ENCODE assay signal across 20 mouse cellular contexts in the genomic region with DNA sequence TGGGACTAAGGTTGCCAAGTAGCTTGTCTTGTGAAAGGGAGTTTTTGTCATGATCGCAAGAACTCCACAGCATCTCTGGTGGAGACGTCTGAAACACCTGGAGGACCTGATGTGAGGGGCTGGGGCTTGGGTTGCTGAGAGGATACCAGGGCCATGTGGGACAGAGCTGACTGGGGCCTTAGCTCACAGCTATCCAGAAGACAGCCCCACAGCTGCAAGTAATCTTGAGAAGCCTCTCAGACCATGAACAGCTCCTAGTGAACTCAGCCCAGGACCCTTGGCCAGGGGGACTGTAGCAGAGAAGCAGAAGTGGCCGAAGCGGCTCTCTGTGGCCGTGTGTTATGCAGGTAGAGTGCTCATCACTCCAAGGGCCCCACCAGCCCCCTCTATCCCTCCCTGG. TPM values are rescaled to one million over a fixed set of nuclear protein-coding genes. Genes with fewer than 3 reads are reported as not detected.
DNase-seq lines count a peak whose midpoint lies in the region; ATAC-seq and TF ChIP-seq lines count a peak whose summit lies in the region.
"Had no signal": no experiment of that assay in that cellular context is flagged by ENCODE, and none has a peak within 500 bp of the region (broad histone marks: within the 10 kb centered on the region; RNA-seq: fewer than 3 reads in every experiment).

No protein-coding gene starts in this region.

- H3K27me3 ChIP-seq in heart, embryonic 13.5 days (replicated peaks), result no peaks in the 10 kb centered on the region
- no peaks in the 10 kb centered on the region for H3K27me3 ChIP-seq in lung, postnatal 0 days (replicated peaks; ENCODE audit: insufficient read depth, low read length)
- H3K27me3 ChIP-seq in limb, embryonic 11.5 days (ENCODE audit: control insufficient read depth, insufficient read depth, low read length), result no peaks in the 10 kb centered on the region
- H3K27me3 ChIP-seq in stomach, postnatal 0 days (ENCODE audit: control insufficient read depth, insufficient read depth, low read length), result no peaks in the 10 kb centered on the region
- H3K27me3 ChIP-seq: forebrain, embryonic 15.5 days; liver, embryonic 13.5 days had no signal

- 0 out of 2 replicates have a peak overlapping the region, but pooled peaks have one; percentile 33 for H3K9ac ChIP-seq in heart, embryonic 13.5 days
- no peak overlapping the region for H3K9ac ChIP-seq in lung, postnatal 0 days (replicated peaks; ENCODE audit: low read depth)
- H3K9ac ChIP-seq in limb, embryonic 11.5 days (ENCODE audit: low read length), result no peak overlapping the region
- H3K9ac ChIP-seq in stomach, postnatal 0 days (ENCODE audit: low read length), result no peak overlapping the region
- H3K9ac ChIP-seq: forebrain, embryonic 15.5 days; liver, embryonic 13.5 days had no signal

- peaks cover 21% of the 10 kb centered on the region for H3K4me1 ChIP-seq in heart, embryonic 13.5 days
- H3K4me1 ChIP-seq in lung, postnatal 0 days (ENCODE audit: insufficient read depth, low read depth, low read length), result peaks cover 25% of the 10 kb centered on the region; the same call in 1 of the 2 replicates
- H3K4me1 ChIP-seq in limb, embryonic 11.5 days (ENCODE audit: control insufficient read depth, insufficient read depth, low read length), result peaks cover 18% of the 10 kb centered on the region
- H3K4me1 ChIP-seq in stomach, postnatal 0 days (replicated peaks; ENCODE audit: control insufficient read depth, insufficient read depth), result no peaks in the 10 kb centered on the region
- H3K4me1 ChIP-seq: forebrain, embryonic 15.5 days; liver, embryonic 13.5 days had no signal

- TF ChIP-seq CTCF in lung, postnatal 0 days (IDR thresholded peaks at IDR 0.05), result no peak
- TF ChIP-seq CTCF in stomach, postnatal 0 days (IDR thresholded peaks at IDR 0.05; ENCODE audit: low read depth), result no peak

- 64% methylated on average over 5 of the region's 5 CpGs for WGBS in heart, embryonic 13.5 days
- WGBS in lung, postnatal 0 days, result 42% methylated on average over 5 of the region's 5 CpGs
- WGBS in limb, embryonic 11.5 days, result 75% methylated on average over 5 of the region's 5 CpGs
- WGBS in stomach, postnatal 0 days, result 60% methylated on average over 5 of the region's 5 CpGs

- peak overlapping the region; percentile 16; the same call in 1 of the 2 replicates for H3K27ac ChIP-seq in heart, embryonic 13.5 days (replicated peaks)
- peak overlapping the region; percentile 90 for H3K27ac ChIP-seq in lung, postnatal 0 days (ENCODE audit: low read length)
- peak overlapping the region; percentile 49 for H3K27ac ChIP-seq in limb, embryonic 11.5 days (replicated peaks; ENCODE audit: low read depth, low read length)
- peak overlapping the region; percentile 81 for H3K27ac ChIP-seq in stomach, postnatal 0 days (replicated peaks)
- H3K27ac ChIP-seq: forebrain, embryonic 15.5 days; left cerebral cortex, adult 2 months; liver, embryonic 13.5 days had no signal

- DNase-seq in heart, adult 8-10 months (ENCODE audit: low spot score), result no peak
- DNase-seq in lung, postnatal 0 days (ENCODE audit: low spot score), result peak; percentile 57
- no peak for DNase-seq in lung, postnatal 10 days
- no peak for DNase-seq in limb, embryonic 11.5 days (ENCODE audit: low spot score)
- DNase-seq in stomach, postnatal 0 days (ENCODE audit: low spot score), result no peak
- no peak for DNase-seq in natural killer cell, adult 2 months (ENCODE audit: low spot score in 2 of 2)
- DNase-seq in left cerebral cortex, postnatal 14 days (ENCODE audit: low spot score in 2 of 2), result no peak
- DNase-seq: adrenal gland, adult 8-10 months; B cell, adult 2 months; cerebellum, postnatal 10 days; gastrocnemius, postnatal 10 days; heart, postnatal 4 days; liver, embryonic 13.5 days; spleen, adult 18-20 months had no signal

- no peak overlapping the region for H3K4me3 ChIP-seq in heart, embryonic 13.5 days
- no peak overlapping the region for H3K4me3 ChIP-seq in lung, postnatal 0 days (ENCODE audit: low read depth, low read length)
- no peak overlapping the region for H3K4me3 ChIP-seq in limb, embryonic 11.5 days (ENCODE audit: low read depth, low read length)
- no peak overlapping the region for H3K4me3 ChIP-seq in stomach, postnatal 0 days (ENCODE audit: low read depth, low read length)
- H3K4me3 ChIP-seq: forebrain, embryonic 15.5 days; left cerebral cortex, adult 2 months; liver, embryonic 13.5 days had no signal

- no peaks in the 10 kb centered on the region for H3K9me3 ChIP-seq in heart, embryonic 13.5 days
- no peaks in the 10 kb centered on the region for H3K9me3 ChIP-seq in lung, postnatal 0 days (ENCODE audit: low read length)
- no peaks in the 10 kb centered on the region for H3K9me3 ChIP-seq in limb, embryonic 11.5 days (ENCODE audit: control insufficient read depth, low read length)
- H3K9me3 ChIP-seq in stomach, postnatal 0 days (ENCODE audit: control insufficient read depth, low read length), result no peaks in the 10 kb centered on the region
- H3K9me3 ChIP-seq: forebrain, embryonic 15.5 days; liver, embryonic 13.5 days had no signal

- no peak for TF ChIP-seq EP300 in lung, postnatal 0 days (IDR thresholded peaks at IDR 0.05)
- no peak for TF ChIP-seq EP300 in stomach, postnatal 0 days (optimal IDR thresholded peaks at IDR 0.05)

- intact Hi-C loops in left cerebral cortex, postnatal 14 days (cut with DNase I), result no loop called here

- H3K36me3 ChIP-seq in heart, embryonic 13.5 days, result no peaks in the 10 kb centered on the region
- H3K36me3 ChIP-seq in lung, postnatal 0 days (ENCODE audit: insufficient read depth, low read length), result no peaks in the 10 kb centered on the region
- no peaks in the 10 kb centered on the region for H3K36me3 ChIP-seq in limb, embryonic 11.5 days (ENCODE audit: control insufficient read depth, insufficient read depth, low read length)
- H3K36me3 ChIP-seq in stomach, postnatal 0 days (ENCODE audit: control insufficient read depth, insufficient read depth, low read length), result no peaks in the 10 kb centered on the region
- H3K36me3 ChIP-seq: forebrain, embryonic 15.5 days; liver, embryonic 13.5 days had no signal

- ATAC-seq in heart, embryonic 13.5 days (ENCODE audit: extremely low read depth, insufficient number of reproducible peaks, low FRiP score, low TSS enrichment), result no peak
- peak; percentile 5 for ATAC-seq in lung, postnatal 0 days
- no peak for ATAC-seq in limb, embryonic 11.5 days (ENCODE audit: insufficient number of reproducible peaks, low FRiP score, low TSS enrichment, low read depth)
- peak; percentile 27; the same call in 1 of the 2 replicates for ATAC-seq in stomach, postnatal 0 days (ENCODE audit: low FRiP score, low TSS enrichment)
- ATAC-seq: forebrain, embryonic 15.5 days had no signal

- no peak overlapping the region for H3K4me2 ChIP-seq in heart, embryonic 13.5 days
- H3K4me2 ChIP-seq in lung, postnatal 0 days (replicated peaks; ENCODE audit: low read depth, low read length), result no peak overlapping the region
- no peak overlapping the region for H3K4me2 ChIP-seq in limb, embryonic 11.5 days (ENCODE audit: low read depth, severe bottlenecking)
- H3K4me2 ChIP-seq in stomach, postnatal 0 days (replicated peaks; ENCODE audit: low read depth), result no peak overlapping the region
- H3K4me2 ChIP-seq: forebrain, embryonic 15.5 days; liver, embryonic 13.5 days had no signal

RNA-seq across cellular contexts. Expression of a gene that starts 11.2 kb away (rescaled TPM):
- polyA plus RNA-seq in heart, embryonic 13.5 days (2015; fragmentation: Nextera tagmentation; extraction: Ambion mirVana), result 47.1 and 51.6 TPM in 2 replicates
- total RNA-seq in heart, adult 8-10 months (2022), result 10 to 100 TPM; 27.7 to 45.4 (median 40.4) TPM
- 242 and 272 TPM in 2 replicates for polyA plus RNA-seq in lung, postnatal 0 days (2015; fragmentation: Nextera tagmentation; extraction: Ambion mirVana)
- 10.1 and 10.3 TPM in 2 replicates for polyA plus RNA-seq in limb, embryonic 11.5 days (2014; fragmentation: Nextera tagmentation; extraction: Ambion mirVana)
- polyA plus RNA-seq in stomach, postnatal 0 days (2015; fragmentation: Nextera tagmentation; extraction: Ambion mirVana), result 145 TPM in 2 replicates
- 10 to 100 TPM; 15.6 to 16.4 TPM for total RNA-seq in left cerebral cortex, postnatal 14 days (2021)
- total RNA-seq: megakaryocyte progenitor cell, adult 5-6 weeks; neutrophil, adult 5-6 weeks had no signal

RNA-seq across cellular contexts. Expression of a gene that starts 59.1 kb away (rescaled TPM):
- polyA plus RNA-seq in heart, embryonic 13.5 days (2015; fragmentation: Nextera tagmentation; extraction: Ambion mirVana), result 3.0 and 3.6 TPM in 2 replicates
- total RNA-seq in heart, adult 8-10 months (2022), result not detected
- polyA plus RNA-seq in lung, postnatal 0 days (2015; fragmentation: Nextera tagmentation; extraction: Ambion mirVana), result 0.07 and 0.14 TPM in 2 replicates
- not detected in 2 replicates for polyA plus RNA-seq in limb, embryonic 11.5 days (2014; fragmentation: Nextera tagmentation; extraction: Ambion mirVana)
- 0.22 and 0.42 TPM in 2 replicates for polyA plus RNA-seq in stomach, postnatal 0 days (2015; fragmentation: Nextera tagmentation; extraction: Ambion mirVana)
- not detected for total RNA-seq in left cerebral cortex, postnatal 14 days (2021)
- total RNA-seq: gastrocnemius, postnatal 10 days; left cerebral cortex, adult 2 months; megakaryocyte progenitor cell, adult 5-6 weeks; neutrophil, adult 5-6 weeks had no signal
- polyA plus RNA-seq: forebrain, embryonic 15.5 days; large intestine, adult 2 months had no signal

Comparison
In these comparisons a context has a peak if more than half of its experiments do, and no peak if none do; other contexts are left out.
1. ATAC-seq: peak in lung, postnatal 0 days (single experiment) and stomach, postnatal 0 days (single experiment); none in heart, embryonic 13.5 days (single experiment) and limb, embryonic 11.5 days (single experiment).
2. H3K27ac ChIP-seq: peak in every context shown above with its lines; median percentile 90 in lung, postnatal 0 days; 81 in stomach, postnatal 0 days; 49 in limb, embryonic 11.5 days; 16 in heart, embryonic 13.5 days.